Mouse (Mus musculus) hindbrain, embryonic 10.5 days (tissue): ENCODE measurements around the gene Atp2a1. TPM values are rescaled to one million over a fixed set of nuclear protein-coding genes. Genes with fewer than 3 reads are reported as not detected.
"Not testable (repeated sequence)": the region's sequence is repeated elsewhere in the genome, so short reads cannot be mapped to it uniquely, and the experiment has no call there.

Source experiments
- DNase-seq: peaks from one replicate; pipeline ENCODE4 v3.0.0-alpha.2; 2017; ENCODE audit warnings: low spot score
- H3K27ac ChIP-seq: fragments of 300-500 bp; sonication (generic); 2 replicates; pipeline ENCODE4 v1.5.1; 2016; ENCODE audit warnings: mild to moderate bottlenecking, moderate library complexity
- H3K27me3 ChIP-seq: fragments of 300-500 bp; sonication (generic); 2 replicates; pipeline ENCODE4 v1.6.1; 2016; ENCODE audit warnings: mild to moderate bottlenecking; ENCODE audit not compliant: poor library complexity, insufficient read depth, severe bottlenecking
- H3K36me3 ChIP-seq: fragments of 300-500 bp; sonication (generic); 2 replicates; pipeline ENCODE4 v1.6.1; 2016; ENCODE audit warnings: mild to moderate bottlenecking, moderate library complexity
- H3K4me1 ChIP-seq: fragments of 300-500 bp; sonication (generic); replicated peaks from 2 replicates; pipeline ENCODE4 v1.6.1; 2016; ENCODE audit warnings: mild to moderate bottlenecking
- H3K4me3 ChIP-seq: fragments of 300-500 bp; sonication (generic); 2 replicates; pipeline ENCODE4 v1.5.1; 2016; ENCODE audit warnings: mild to moderate bottlenecking, moderate library complexity
- H3K9me3 ChIP-seq: fragments of 300-500 bp; sonication (generic); 2 replicates; pipeline ENCODE4 v1.6.1; 2016; ENCODE audit warnings: mild to moderate bottlenecking, moderate library complexity
- WGBS: fragments of 180-500 bp; shearing (Covaris S2); methylation state at CpG from one replicate; pipeline ENCODE4 v1.1.7; 2016; 5-methylcytosine and 5-hydroxymethylcytosine counted together
- polyA plus RNA-seq: library from polyadenylated mRNA; unstranded; fragments of >200 nt; fragmentation: Nextera tagmentation; extraction: Ambion mirVana; gene quantifications from 2 replicates; pipeline ENCODE4 v1.2.1, GENCODE M21; 2016

The Atp2a1 gene
- polyA plus RNA-seq, 1 experiment from 2014 or later = 1.1 TPM

DNA sequence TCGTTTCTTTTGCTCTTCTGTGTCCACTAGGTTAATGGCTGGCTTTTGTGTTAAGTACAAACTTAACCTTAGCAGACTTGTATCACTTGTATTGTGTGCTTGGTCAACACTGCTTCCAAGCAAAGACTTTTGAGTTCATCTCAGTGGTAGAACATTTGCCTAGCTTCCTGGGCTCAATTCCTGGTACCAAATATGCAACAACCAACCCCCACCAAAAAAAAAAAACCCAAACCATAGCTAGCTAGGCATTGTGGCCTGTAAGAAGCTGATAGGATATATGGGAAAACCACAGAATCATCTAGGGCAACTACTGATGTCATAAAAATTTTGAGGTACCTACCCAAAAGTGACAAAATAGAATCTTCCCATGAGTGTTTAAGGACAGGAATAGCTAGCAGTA, 28.1 kb upstream of the Atp2a1 start:
- Histone ChIP-seq H3K27me3 (no peaks in the 10 kb centered on the region), H3K4me1 (peaks cover 26% of the 10 kb centered on the region), H3K27ac (no peak overlapping the region), H3K9me3 (no peaks in the 10 kb centered on the region), H3K36me3 (peaks cover 77% of the 10 kb centered on the region), H3K4me3 (no peak overlapping the region)
- WGBS = 91% methylated on average over 1 of the region's 1 CpGs
- no peak for DNase-seq

DNA sequence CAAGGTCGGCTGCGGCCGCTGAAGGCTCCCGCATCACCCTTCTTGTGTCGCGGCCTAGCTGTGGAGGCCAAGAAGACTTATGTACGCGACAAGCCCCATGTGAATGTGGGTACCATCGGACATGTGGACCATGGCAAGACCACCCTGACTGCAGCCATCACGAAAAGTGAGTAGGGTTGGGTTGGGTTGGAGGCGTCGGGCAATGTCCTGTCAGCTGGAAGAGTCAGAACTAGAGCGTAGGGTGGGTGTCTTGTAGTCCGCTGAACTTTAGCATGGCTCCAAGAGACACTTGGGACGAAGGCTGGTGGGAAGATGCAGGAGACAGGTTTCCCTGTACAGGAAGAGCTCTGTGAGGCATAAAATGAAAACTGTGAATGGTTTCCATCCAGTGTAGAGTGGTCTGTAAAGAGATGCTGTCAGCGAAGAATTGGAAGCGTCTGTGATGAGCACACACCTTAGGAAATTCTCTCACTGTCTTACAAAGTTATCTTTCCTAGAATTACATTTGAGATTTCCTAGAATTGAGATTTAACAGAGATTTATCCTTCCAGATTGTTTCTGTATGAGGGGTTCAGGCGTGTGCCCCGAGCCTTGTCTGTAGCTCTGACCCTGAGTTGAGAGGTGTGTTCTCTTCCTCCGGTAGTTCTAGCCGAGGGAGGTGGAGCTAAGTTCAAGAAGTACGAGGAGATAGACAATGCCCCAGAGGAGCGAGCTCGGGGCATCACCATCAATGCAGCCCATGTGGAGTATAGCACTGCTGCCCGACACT, 24.9 kb upstream of the Atp2a1 start:
- H3K36me3 ChIP-seq = peaks cover 45% of the 10 kb centered on the region
- WGBS = 21% methylated on average over 25 of the region's 25 CpGs
- not testable (repeated sequence) for DNase-seq, H3K27me3 ChIP-seq, H3K9me3 ChIP-seq
- peak overlapping the region; percentile 78 for H3K4me3 ChIP-seq
- H3K27ac ChIP-seq = peak overlapping the region; percentile 86
- H3K4me1 ChIP-seq = peaks cover 26% of the 10 kb centered on the region

- under 1% methylated on average over 32 of the region's 32 CpGs for WGBS
- Histone ChIP-seq H3K9me3 (no peaks in the 10 kb centered on the region), H3K4me3 (peak within 1 kb of the TSS; percentile 78), H3K27ac (peak within 1 kb of the TSS; percentile 86), H3K27me3 (no peaks in the 10 kb centered on the region), H3K4me1 (peaks cover 25% of the 10 kb centered on the region), H3K36me3 (peaks cover 37% of the 10 kb centered on the region)
- DNase-seq = peak; percentile 98
Observed at GRCm38 (mm10) chr7:126487052-126487483, 24.2 kb upstream of the Atp2a1 start, which contains the start of gene Tufm. TSS of gene Tufm (plus strand) at chr7:126487361.

DNA sequence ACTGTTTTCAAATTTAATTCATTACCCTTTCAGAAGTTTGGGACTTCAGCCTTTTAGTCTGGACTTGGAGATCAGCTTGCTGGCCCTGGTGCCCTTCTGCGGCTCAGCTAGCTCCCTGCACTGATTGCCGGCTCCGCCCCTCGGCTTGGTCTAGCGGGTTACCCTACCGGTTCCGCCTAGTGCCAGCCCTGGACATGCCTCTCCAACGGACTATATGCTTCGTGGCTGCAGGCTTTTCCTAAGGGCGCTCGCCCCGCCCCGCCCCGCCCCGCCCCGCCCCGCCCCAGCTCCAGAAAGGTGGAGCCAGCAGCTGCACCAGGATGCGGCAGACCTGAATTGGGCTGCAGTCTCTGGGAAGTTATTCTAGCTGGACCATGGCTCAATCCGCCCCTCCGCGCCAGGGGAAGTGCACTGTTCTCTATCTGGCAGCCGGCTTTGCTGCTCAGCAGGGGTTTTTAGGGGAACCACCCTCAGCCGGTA, 19.5 kb upstream of the Atp2a1 start:
- 2% methylated on average over 23 of the region's 23 CpGs for WGBS
- DNase-seq = peak; percentile 89

GRCm38 (mm10) chr7:126481699-126482098, 18.8 kb upstream of the Atp2a1 start:
- H3K27ac ChIP-seq = no peak overlapping the region
- no peaks in the 10 kb centered on the region for H3K9me3 ChIP-seq
- WGBS = 23% methylated on average over 5 of the region's 5 CpGs
- H3K4me3 ChIP-seq = peak overlapping the region; percentile 43
- no peaks in the 10 kb centered on the region for H3K36me3 ChIP-seq
- peaks cover 9% of the 10 kb centered on the region for H3K4me1 ChIP-seq
- no peaks in the 10 kb centered on the region for H3K27me3 ChIP-seq
- DNase-seq = no peak

More for the DNA sequence above, 19.5 kb upstream of the Atp2a1 start:
- Histone ChIP-seq H3K4me3 (peak overlapping the region; percentile 43), H3K27me3 (no peaks in the 10 kb centered on the region), H3K27ac (peak overlapping the region; percentile 63), H3K36me3 (no peaks in the 10 kb centered on the region), H3K9me3 (no peaks in the 10 kb centered on the region), H3K4me1 (peaks cover 12% of the 10 kb centered on the region)

DNA sequence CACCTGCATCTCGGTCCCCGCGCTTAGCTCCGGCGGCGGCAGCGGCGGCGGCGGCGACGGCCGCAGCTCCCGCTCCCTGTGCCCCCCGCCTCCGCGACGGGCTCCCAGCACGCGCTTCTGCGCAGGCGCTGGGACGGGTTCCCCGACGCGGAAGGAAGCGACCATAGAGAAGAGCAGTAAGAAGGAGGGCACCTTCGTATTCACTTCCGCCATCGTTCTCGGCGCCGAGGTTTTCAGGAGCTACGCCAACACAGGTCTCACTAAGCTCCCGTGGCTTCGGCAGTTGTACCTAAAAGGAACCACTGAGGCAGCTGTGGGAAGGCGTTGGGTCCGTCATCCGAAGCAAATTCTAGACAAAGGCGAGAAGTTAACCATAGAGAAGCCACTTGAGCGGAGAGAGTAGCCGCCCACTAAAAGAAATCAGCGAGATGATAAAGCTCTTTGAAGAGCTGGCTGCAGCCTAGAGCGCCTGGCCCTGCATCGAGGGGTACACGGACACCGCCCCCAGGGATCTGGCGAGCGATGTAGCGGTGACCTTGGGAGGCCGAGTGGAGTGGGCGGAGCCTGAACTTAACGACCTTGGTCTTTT, 12.2 kb upstream of the Atp2a1 start, which contains the start of gene Sh2b1:
Gene Sh2b1, minus strand, starts transcription at position 432 of the 589 bp plus-strand sequence.
- Histone ChIP-seq H3K4me3 (peak within 1 kb of the TSS; percentile 94), H3K36me3 (peaks cover 34% of the 10 kb centered on the region), H3K27ac (peak within 1 kb of the TSS; percentile 91), H3K27me3 (no peaks in the 10 kb centered on the region), H3K4me1 (peaks cover 26% of the 10 kb centered on the region), H3K9me3 (no peaks in the 10 kb centered on the region)
- under 1% methylated on average over 53 of the region's 53 CpGs for WGBS
- peak; percentile 91 for DNase-seq

- WGBS = 2% methylated on average over 27 of the region's 27 CpGs
- Histone ChIP-seq H3K4me3 (peak overlapping the region; percentile 94), H3K27ac (peak overlapping the region; percentile 91), H3K4me1 (peaks cover 26% of the 10 kb centered on the region), H3K9me3 (no peaks in the 10 kb centered on the region), H3K36me3 (peaks cover 39% of the 10 kb centered on the region), H3K27me3 (no peaks in the 10 kb centered on the region)
- no peak for DNase-seq
Observed at GRCm38 (mm10) chr7:126474486-126474955, 11.6 kb upstream of the Atp2a1 start.

- H3K36me3 ChIP-seq = peaks cover 49% of the 10 kb centered on the region
- H3K9me3 ChIP-seq = no peaks in the 10 kb centered on the region
- peak overlapping the region; percentile 94 for H3K4me3 ChIP-seq
- no peak for DNase-seq
- no peak overlapping the region for H3K27ac ChIP-seq
- peaks cover 26% of the 10 kb centered on the region for H3K4me1 ChIP-seq
- no peaks in the 10 kb centered on the region for H3K27me3 ChIP-seq
- WGBS = 92% methylated on average over 9 of the region's 9 CpGs
Observed at GRCm38 (mm10) chr7:126473470-126474086, 10.7 kb upstream of the Atp2a1 start.

DNA sequence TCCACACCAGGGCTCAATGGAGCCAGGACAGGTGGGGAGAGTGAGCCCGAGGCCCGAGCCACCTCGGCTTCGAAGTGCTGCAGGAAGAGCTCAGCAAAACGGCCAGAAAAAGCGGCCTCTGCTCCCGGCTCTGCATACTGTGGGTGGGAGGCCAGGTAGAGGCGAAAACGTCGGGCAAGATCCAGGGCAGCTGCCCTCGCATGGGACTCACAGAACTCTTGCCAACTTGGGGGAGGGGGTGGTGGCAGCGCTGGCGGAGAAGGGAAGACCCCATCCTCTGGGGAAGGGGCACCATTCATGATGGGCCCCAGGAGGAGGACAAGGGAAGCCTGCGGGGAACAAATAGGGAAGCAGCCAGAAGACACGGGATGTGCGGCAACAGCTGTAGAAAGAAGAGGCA, 9.8 kb upstream of the Atp2a1 start:
- no peak overlapping the region for H3K4me3 ChIP-seq
- H3K36me3 ChIP-seq = peaks cover 57% of the 10 kb centered on the region
- no peaks in the 10 kb centered on the region for H3K9me3 ChIP-seq
- H3K27me3 ChIP-seq = no peaks in the 10 kb centered on the region
- 94% methylated on average over 16 of the region's 16 CpGs for WGBS
- no peak overlapping the region for H3K27ac ChIP-seq
- peaks cover 26% of the 10 kb centered on the region for H3K4me1 ChIP-seq
- DNase-seq = no peak

DNA sequence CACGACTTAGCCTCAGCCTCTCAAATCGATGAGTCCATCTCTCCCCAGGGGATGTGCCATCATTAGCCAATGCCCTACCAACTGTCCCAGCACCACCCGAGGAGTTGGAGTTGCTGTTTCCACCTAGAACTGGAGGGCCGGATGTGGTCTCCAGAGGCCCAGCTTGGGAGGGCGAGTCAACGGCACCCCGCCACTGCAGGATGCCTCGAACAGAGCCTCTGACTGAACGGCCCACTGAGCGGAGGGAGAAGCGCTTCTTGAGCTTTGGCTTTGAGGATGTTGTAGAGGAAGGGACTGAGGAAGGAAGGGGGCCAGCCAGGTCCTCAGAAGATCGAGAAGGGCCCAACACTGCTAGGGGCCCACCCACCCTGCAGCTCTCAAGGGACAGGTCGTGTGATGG, 9.4 kb upstream of the Atp2a1 start:
- H3K27ac ChIP-seq = no peak overlapping the region

GRCm38 (mm10) chr7:126471853-126472252, 8.9 kb upstream of the Atp2a1 start:
- H3K36me3 ChIP-seq = peaks cover 66% of the 10 kb centered on the region
- WGBS = 81% methylated on average over 4 of the region's 4 CpGs
- no peaks in the 10 kb centered on the region for H3K27me3 ChIP-seq
- no peak for DNase-seq
- no peaks in the 10 kb centered on the region for H3K9me3 ChIP-seq
- H3K27ac ChIP-seq = no peak overlapping the region
- no peak overlapping the region for H3K4me3 ChIP-seq
- peaks cover 26% of the 10 kb centered on the region for H3K4me1 ChIP-seq

More for the DNA sequence above, 9.4 kb upstream of the Atp2a1 start:
- peaks cover 26% of the 10 kb centered on the region for H3K4me1 ChIP-seq
- no peaks in the 10 kb centered on the region for H3K9me3 ChIP-seq
- no peaks in the 10 kb centered on the region for H3K27me3 ChIP-seq
- 90% methylated on average over 13 of the region's 13 CpGs for WGBS
- DNase-seq = no peak
- H3K4me3 ChIP-seq = no peak overlapping the region
- H3K36me3 ChIP-seq = peaks cover 61% of the 10 kb centered on the region

DNA sequence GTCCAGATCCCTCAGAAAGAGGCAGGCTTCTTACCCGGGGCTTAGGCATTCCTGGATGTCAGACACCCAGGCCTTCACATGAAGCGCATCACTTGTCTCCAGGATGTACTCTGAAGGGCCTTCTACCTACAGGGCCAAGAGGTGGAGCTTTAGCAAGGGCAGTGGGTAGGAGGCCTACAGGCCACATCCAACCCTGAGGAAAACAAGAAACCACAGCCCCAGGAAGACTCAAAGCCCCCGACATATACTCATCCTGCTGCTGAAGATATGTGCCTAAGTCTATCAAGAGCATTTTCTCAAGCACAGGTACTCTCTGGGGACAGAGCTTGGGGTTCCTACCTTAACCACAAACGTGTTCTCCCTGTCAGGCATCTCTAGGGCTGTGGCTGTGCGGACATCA, 8.5 kb upstream of the Atp2a1 start:
- DNase-seq = no peak
- 90% methylated on average over 5 of the region's 5 CpGs for WGBS
- Histone ChIP-seq H3K27ac (no peak overlapping the region), H3K27me3 (no peaks in the 10 kb centered on the region), H3K4me3 (no peak overlapping the region), H3K9me3 (no peaks in the 10 kb centered on the region), H3K4me1 (peaks cover 27% of the 10 kb centered on the region), H3K36me3 (peaks cover 71% of the 10 kb centered on the region)
